Mouse (Mus musculus) thymus, adult 2 months (tissue): ENCODE measurements around the gene Ift43. TPM values are rescaled to one million over a fixed set of nuclear protein-coding genes. Genes with fewer than 3 reads are reported as not detected.

ENCODE experiments used
- DNase-seq: peaks from one replicate; pipeline ENCODE4 v3.0.0; 2021
- H3K27ac ChIP-seq: fragments of 200-500 bp; 2 replicates; pipeline ENCODE4 v1.5.1; 2012; ENCODE audit warnings: low read length, control low read depth; ENCODE audit not compliant: control insufficient read depth, insufficient read depth
- H3K27me3 ChIP-seq: fragments of 200-500 bp; 2 replicates; pipeline ENCODE4 v1.6.1; 2012; ENCODE audit warnings: mild to moderate bottlenecking, low read length, moderate library complexity, mixed read lengths; ENCODE audit not compliant: control insufficient read depth, insufficient read depth
- H3K36me3 ChIP-seq: fragments of 200-500 bp; 2 replicates; pipeline ENCODE4 v1.6.1; 2012; ENCODE audit warnings: mild to moderate bottlenecking, low read length, moderate library complexity; ENCODE audit not compliant: control insufficient read depth, insufficient read depth
- H3K4me1 ChIP-seq: fragments of 200-500 bp; replicated peaks from 2 replicates; pipeline ENCODE4 v1.6.1; 2012; ENCODE audit warnings: low read length; ENCODE audit not compliant: control insufficient read depth, insufficient read depth
- H3K4me3 ChIP-seq: fragments of 200-500 bp; 2 replicates; pipeline ENCODE4 v1.5.1; 2012; ENCODE audit warnings: mild to moderate bottlenecking, low read length, control low read depth, moderate library complexity; ENCODE audit not compliant: control insufficient read depth, insufficient read depth
- CTCF ChIP-seq: fragments of 200-500 bp; IDR thresholded peaks from 2 replicates; pipeline ENCODE4 v1.5.1; 2012; ENCODE audit warnings: mild to moderate bottlenecking, control low read depth, low read length, moderate library complexity, borderline replicate concordance; ENCODE audit not compliant: control insufficient read depth, poor library complexity, insufficient read depth; ENCODE audit errors: extremely low read depth
- POLR2A ChIP-seq: fragments of 200-500 bp; IDR thresholded peaks from 2 replicates; pipeline ENCODE4 v1.6.1; 2012; ENCODE audit warnings: mild to moderate bottlenecking, low read length, control low read depth, moderate library complexity; ENCODE audit not compliant: control insufficient read depth, poor library complexity, insufficient read depth; ENCODE audit errors: extremely low read depth
- WGBS: fragments of 180-500 bp; shearing (Covaris S2); methylation state at CpG from one replicate; pipeline ENCODE4 v1.1.7; 2018; 5-methylcytosine and 5-hydroxymethylcytosine counted together
- polyA plus RNA-seq: library from polyadenylated mRNA; depleted of rRNA; stranded (reverse); fragments of >200 nt; gene quantifications from 2 replicates; pipeline ENCODE4 v1.2.3, GENCODE M21; 2012

Gene Ift43
- polyA plus RNA-seq, 1 experiment, result 4.7 TPM

GRCm38 (mm10) chr12:86132799-86133198, 50.5 kb downstream of the Ift43 start:
- Histone ChIP-seq H3K4me3 (no peak overlapping the region), H3K27me3 (no peaks in the 10 kb centered on the region), H3K36me3 (no peaks in the 10 kb centered on the region), H3K4me1 (no peaks in the 10 kb centered on the region), H3K27ac (no peak overlapping the region)
- peak; percentile 49 for DNase-seq
- TF ChIP-seq CTCF (no peak), POLR2A (no peak)
- WGBS, result 21% methylated on average over 2 of the region's 2 CpGs

DNA sequence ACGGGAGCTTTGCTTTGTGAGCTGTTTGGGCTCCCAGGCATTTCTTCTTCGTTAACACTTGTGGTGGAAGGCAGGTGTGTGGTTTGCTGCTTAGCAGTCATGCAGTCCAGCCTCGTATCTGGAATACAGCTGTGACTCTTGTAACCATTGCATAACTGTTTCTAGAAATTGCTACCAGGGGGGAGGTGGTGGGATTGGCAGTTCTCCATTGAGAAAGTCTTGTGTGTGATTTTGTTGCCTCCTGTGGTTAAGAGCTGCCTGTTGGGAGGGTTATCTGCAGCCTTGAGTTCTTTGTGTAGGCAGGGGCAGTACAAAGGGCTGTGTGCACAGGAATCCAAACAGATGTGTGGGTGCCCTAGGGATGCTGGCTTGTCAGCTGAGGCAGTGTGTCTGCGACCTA, 53.4 kb downstream of the Ift43 start:
- no peaks in the 10 kb centered on the region for H3K27me3 ChIP-seq
- 53% methylated on average over 4 of the region's 4 CpGs for WGBS
- H3K4me3 ChIP-seq, result no peak overlapping the region
- no peaks in the 10 kb centered on the region for H3K36me3 ChIP-seq
- TF ChIP-seq CTCF, result no peak
- no peak for TF ChIP-seq POLR2A
- no peak for DNase-seq
- no peak overlapping the region for H3K27ac ChIP-seq
- H3K4me1 ChIP-seq, result no peaks in the 10 kb centered on the region

DNA sequence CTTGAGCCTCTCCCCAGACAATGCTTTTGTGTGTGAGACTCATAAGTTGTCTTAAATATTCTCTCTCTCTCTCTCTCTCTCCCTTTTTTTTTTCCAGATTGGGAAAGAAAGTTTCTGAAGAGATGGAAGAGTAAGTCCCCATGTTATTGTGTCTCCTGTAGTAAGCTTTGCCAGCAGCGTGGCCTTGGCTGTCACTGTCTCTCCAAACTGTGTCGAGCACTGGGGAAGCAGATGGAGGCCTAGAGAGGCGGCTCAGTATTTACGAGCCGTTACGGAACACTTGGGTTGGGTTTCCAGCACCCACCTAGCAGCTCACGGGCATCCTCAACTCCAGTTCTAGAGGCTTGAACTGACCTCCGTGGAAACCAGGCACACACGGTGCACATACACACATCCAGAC, 56.4 kb downstream of the Ift43 start:
- no peaks in the 10 kb centered on the region for H3K27me3 ChIP-seq
- no peaks in the 10 kb centered on the region for H3K36me3 ChIP-seq
- no peak for DNase-seq
- no peak for TF ChIP-seq CTCF
- no peak for TF ChIP-seq POLR2A
- H3K4me1 ChIP-seq, result no peaks in the 10 kb centered on the region
- H3K27ac ChIP-seq, result no peak overlapping the region
- H3K4me3 ChIP-seq, result no peak overlapping the region
- 97% methylated on average over 9 of the region's 9 CpGs for WGBS

- Histone ChIP-seq H3K4me1 (no peaks in the 10 kb centered on the region), H3K4me3 (no peak overlapping the region), H3K27ac (no peak overlapping the region), H3K27me3 (no peaks in the 10 kb centered on the region), H3K36me3 (no peaks in the 10 kb centered on the region)
- WGBS, result 78% methylated on average over 1 of the region's 1 CpGs
- no peak for DNase-seq
- TF ChIP-seq CTCF, result no peak
- TF ChIP-seq POLR2A, result no peak
These were observed 60.0 kb downstream of the Ift43 start for GRCm38 (mm10) chr12:86142389-86142788.

GRCm38 (mm10) chr12:86146246-86146645, 63.9 kb downstream of the Ift43 start:
- Histone ChIP-seq H3K4me1 (no peaks in the 10 kb centered on the region), H3K27me3 (no peaks in the 10 kb centered on the region), H3K36me3 (no peaks in the 10 kb centered on the region), H3K27ac (no peak overlapping the region), H3K4me3 (no peak overlapping the region)
- TF ChIP-seq CTCF (no peak), POLR2A (no peak)
- DNase-seq, result no peak
- 94% methylated on average over 3 of the region's 3 CpGs for WGBS

GRCm38 (mm10) chr12:86148271-86148670, 65.9 kb downstream of the Ift43 start:
- TF ChIP-seq CTCF, result no peak
- TF ChIP-seq POLR2A, result no peak
- WGBS, result 94% methylated on average over 6 of the region's 6 CpGs

GRCm38 (mm10) chr12:86149087-86149486, 66.7 kb downstream of the Ift43 start:
- no peaks in the 10 kb centered on the region for H3K36me3 ChIP-seq
- WGBS, result 84% methylated on average over 6 of the region's 6 CpGs
- H3K27ac ChIP-seq, result no peak overlapping the region
- TF ChIP-seq CTCF, result no peak
- no peak for TF ChIP-seq POLR2A
- no peak for DNase-seq
- H3K4me1 ChIP-seq, result no peaks in the 10 kb centered on the region
- no peaks in the 10 kb centered on the region for H3K27me3 ChIP-seq
- no peak overlapping the region for H3K4me3 ChIP-seq

More at GRCm38 (mm10) chr12:86148271-86148670, 65.9 kb downstream of the Ift43 start:
- Histone ChIP-seq H3K4me1 (no peaks in the 10 kb centered on the region), H3K36me3 (no peaks in the 10 kb centered on the region), H3K27me3 (no peaks in the 10 kb centered on the region), H3K27ac (no peak overlapping the region), H3K4me3 (no peak overlapping the region)
- DNase-seq, result no peak
